Mouse (Mus musculus) G1E (cell line): ENCODE data around the gene Nmnat1.

Source experiments
- CTCF ChIP-seq: IDR thresholded peaks from 2 replicates; pipeline ENCODE4 v1.5.1; 2012; ENCODE audit warnings: low read depth, low read length, inconsistent platforms, mixed read lengths
- GATA1 ChIP-seq: IDR thresholded peaks from 2 replicates; pipeline ENCODE4 v1.6.1; 2012; ENCODE audit warnings: borderline replicate concordance, low read length, inconsistent platforms, mixed read lengths
- GATA2 ChIP-seq: IDR thresholded peaks from 2 replicates; pipeline ENCODE4 v1.6.1; 2012; ENCODE audit warnings: low read depth, low read length, inconsistent platforms, borderline replicate concordance
- POLR2AphosphoS5 ChIP-seq: IDR thresholded peaks from 2 replicates; pipeline ENCODE4 v1.6.1; 2012; ENCODE audit warnings: low read depth, low read length, inconsistent platforms; ENCODE audit not compliant: insufficient replicate concordance
- TAL1 ChIP-seq: conservative IDR thresholded peaks from 2 replicates; pipeline ENCODE4 v1.6.1; 2012; ENCODE audit warnings: low read depth, low read length, inconsistent platforms, mixed read lengths

DNA sequence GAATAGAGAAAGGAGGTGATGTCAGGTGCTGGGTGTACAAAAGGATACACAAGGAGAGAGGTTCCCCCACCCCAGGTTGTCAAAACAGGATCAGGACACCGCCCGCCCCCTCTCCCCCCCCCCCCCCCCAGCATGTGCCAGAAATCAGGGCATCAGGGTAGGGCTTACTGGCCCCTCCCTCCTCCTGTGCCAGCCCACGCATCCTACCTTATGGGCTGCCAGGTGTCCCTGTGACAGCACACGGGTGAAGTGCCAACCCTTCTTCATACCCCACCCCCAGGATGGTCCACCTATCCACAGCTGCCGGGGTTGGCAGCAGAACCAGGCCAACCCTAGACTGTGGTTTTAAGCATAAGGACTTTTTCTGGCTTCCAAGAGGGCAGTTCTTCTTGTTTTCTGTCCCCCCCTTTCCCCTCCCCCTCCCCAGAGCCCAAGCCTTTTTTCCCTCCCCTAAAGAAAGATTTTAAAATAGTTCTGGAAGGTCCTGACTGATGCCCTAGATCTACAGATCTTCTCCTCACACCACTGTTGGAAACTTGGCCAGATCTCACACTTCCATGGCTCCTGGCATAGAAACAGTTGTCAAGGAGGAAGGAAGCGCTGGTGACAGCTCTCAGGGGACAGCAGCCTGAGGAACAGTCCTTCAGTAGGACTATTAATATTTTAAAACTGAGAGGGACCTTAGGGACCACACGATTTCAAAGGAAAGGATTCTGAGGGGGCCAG is 23.3 kb downstream of the Nmnat1 start:
- TF ChIP-seq CTCF (no peak), GATA1 (no peak), POLR2AphosphoS5 (no peak), TAL1 (no peak), GATA2 (no peak)
